Mouse (Mus musculus): ENCODE measurements around the gene Tmem125. TPM values are rescaled to one million over a fixed set of nuclear protein-coding genes. Genes with fewer than 3 reads are reported as not detected.
A peak's percentile ranks its signal among the peaks of the same experiment; 100 is the strongest.

The Tmem125 gene
- polyA plus RNA-seq, 1 experiment = 30.3 TPM

- H3K27me3 ChIP-seq (replicated peaks; ENCODE audit: control insufficient read depth, insufficient read depth, low read length) = no peaks in the 10 kb centered on the region
- H3K27ac ChIP-seq (ENCODE audit: insufficient read depth, low read depth, low read length) = peak overlapping the region; percentile 87
- H3K36me3 ChIP-seq (ENCODE audit: control insufficient read depth, insufficient read depth, low read length) = no peaks in the 10 kb centered on the region; the same call in 1 of the 2 replicates
- WGBS = 25% methylated on average over 4 of the region's 4 CpGs
- no peak for TF ChIP-seq POLR2A (IDR thresholded peaks at IDR 0.05; ENCODE audit: low read depth, low read length)
- TF ChIP-seq CTCF (conservative IDR thresholded peaks at IDR 0.05; ENCODE audit: insufficient read depth, insufficient read length, low read depth, low read length) = no peak
- DNase-seq = peak; percentile 86
- H3K4me1 ChIP-seq (ENCODE audit: control insufficient read depth, insufficient read depth, low read length) = peaks cover 34% of the 10 kb centered on the region
- H3K4me3 ChIP-seq (ENCODE audit: insufficient read depth, low read depth, low read length) = no peak overlapping the region
Observed at GRCm38 (mm10) chr4:118533156-118533555, 10.7 kb downstream of the Tmem125 start.

- peak overlapping the region; percentile 71 for H3K27ac ChIP-seq (ENCODE audit: insufficient read depth, low read depth, low read length)
- no peaks in the 10 kb centered on the region; the same call in 1 of the 2 replicates for H3K36me3 ChIP-seq (ENCODE audit: control insufficient read depth, insufficient read depth, low read length)
- 33% methylated on average over 5 of the region's 5 CpGs for WGBS
- DNase-seq = peak; percentile 71
- H3K27me3 ChIP-seq (replicated peaks; ENCODE audit: control insufficient read depth, insufficient read depth, low read length) = no peaks in the 10 kb centered on the region
- TF ChIP-seq POLR2A (IDR thresholded peaks at IDR 0.05; ENCODE audit: low read depth, low read length) (no peak), CTCF (conservative IDR thresholded peaks at IDR 0.05; ENCODE audit: insufficient read depth, insufficient read length, low read depth, low read length) (no peak)
- H3K4me3 ChIP-seq (ENCODE audit: insufficient read depth, low read depth, low read length) = no peak overlapping the region
- peaks cover 34% of the 10 kb centered on the region for H3K4me1 ChIP-seq (ENCODE audit: control insufficient read depth, insufficient read depth, low read length)
Observed at GRCm38 (mm10) chr4:118532663-118533062, 11.2 kb downstream of the Tmem125 start.

GRCm38 (mm10) chr4:118527720-118528119 lies 16.1 kb downstream of the Tmem125 start:
- Histone ChIP-seq H3K36me3 (ENCODE audit: control insufficient read depth, insufficient read depth, low read length) (no peaks in the 10 kb centered on the region; the same call in 1 of the 2 replicates), H3K4me3 (ENCODE audit: insufficient read depth, low read depth, low read length) (peak overlapping the region; percentile 81)
- no peak for TF ChIP-seq POLR2A (IDR thresholded peaks at IDR 0.05; ENCODE audit: low read depth, low read length)
- no peak for TF ChIP-seq CTCF (conservative IDR thresholded peaks at IDR 0.05; ENCODE audit: insufficient read depth, insufficient read length, low read depth, low read length)

GRCm38 (mm10) chr4:118527335-118527681 lies 16.5 kb downstream of the Tmem125 start:
- WGBS = 28% methylated on average over 5 of the region's 5 CpGs
- TF ChIP-seq CTCF (conservative IDR thresholded peaks at IDR 0.05; ENCODE audit: insufficient read depth, insufficient read length, low read depth, low read length) (no peak), POLR2A (IDR thresholded peaks at IDR 0.05; ENCODE audit: low read depth, low read length) (no peak)
- H3K27ac ChIP-seq (ENCODE audit: insufficient read depth, low read depth, low read length) = peak overlapping the region; percentile 98

More at GRCm38 (mm10) chr4:118527720-118528119, 16.1 kb downstream of the Tmem125 start:
- WGBS = 32% methylated on average over 6 of the region's 6 CpGs
- Histone ChIP-seq H3K27me3 (replicated peaks; ENCODE audit: control insufficient read depth, insufficient read depth, low read length) (no peaks in the 10 kb centered on the region), H3K4me1 (ENCODE audit: control insufficient read depth, insufficient read depth, low read length) (peaks cover 9% of the 10 kb centered on the region), H3K27ac (ENCODE audit: insufficient read depth, low read depth, low read length) (peak overlapping the region; percentile 98)
- peak; percentile 78 for DNase-seq

GRCm38 (mm10) chr4:118526408-118527334 lies 17.2 kb downstream of the Tmem125 start, which contains the start of gene 2610528J11Rik:
2610528J11Rik (plus strand) TSS chr4:118526999.
- peak; percentile 94 for DNase-seq
- peaks cover 5% of the 10 kb centered on the region for H3K4me1 ChIP-seq (ENCODE audit: control insufficient read depth, insufficient read depth, low read length)
- H3K27me3 ChIP-seq (replicated peaks; ENCODE audit: control insufficient read depth, insufficient read depth, low read length) = no peaks in the 10 kb centered on the region
- TF ChIP-seq CTCF (conservative IDR thresholded peaks at IDR 0.05; ENCODE audit: insufficient read depth, insufficient read length, low read depth, low read length) (no peak), POLR2A (IDR thresholded peaks at IDR 0.05; ENCODE audit: low read depth, low read length) (no peak)
- H3K27ac ChIP-seq (ENCODE audit: insufficient read depth, low read depth, low read length) = peak within 1 kb of the TSS; percentile 98
- peak within 1 kb of the TSS; percentile 81 for H3K4me3 ChIP-seq (ENCODE audit: insufficient read depth, low read depth, low read length)
- 24% methylated on average over 17 of the region's 17 CpGs for WGBS
- H3K36me3 ChIP-seq (ENCODE audit: control insufficient read depth, insufficient read depth, low read length) = no peaks in the 10 kb centered on the region; the same call in 1 of the 2 replicates

More at GRCm38 (mm10) chr4:118527335-118527681, 16.5 kb downstream of the Tmem125 start:
- no peaks in the 10 kb centered on the region for H3K27me3 ChIP-seq (replicated peaks; ENCODE audit: control insufficient read depth, insufficient read depth, low read length)
- peaks cover 5% of the 10 kb centered on the region for H3K4me1 ChIP-seq (ENCODE audit: control insufficient read depth, insufficient read depth, low read length)
- no peaks in the 10 kb centered on the region; the same call in 1 of the 2 replicates for H3K36me3 ChIP-seq (ENCODE audit: control insufficient read depth, insufficient read depth, low read length)
- H3K4me3 ChIP-seq (ENCODE audit: insufficient read depth, low read depth, low read length) = peak overlapping the region; percentile 81
- DNase-seq = no peak

GRCm38 (mm10) chr4:118525779-118526178 lies 18.1 kb downstream of the Tmem125 start:
- DNase-seq = no peak
- Histone ChIP-seq H3K4me1 (ENCODE audit: control insufficient read depth, insufficient read depth, low read length) (peaks cover 5% of the 10 kb centered on the region), H3K4me3 (ENCODE audit: insufficient read depth, low read depth, low read length) (no peak overlapping the region), H3K27ac (ENCODE audit: insufficient read depth, low read depth, low read length) (peak overlapping the region; percentile 98), H3K27me3 (replicated peaks; ENCODE audit: control insufficient read depth, insufficient read depth, low read length) (no peaks in the 10 kb centered on the region), H3K36me3 (ENCODE audit: control insufficient read depth, insufficient read depth, low read length) (no peaks in the 10 kb centered on the region; the same call in 1 of the 2 replicates)
- WGBS = 61% methylated on average over 3 of the region's 3 CpGs
- TF ChIP-seq CTCF (conservative IDR thresholded peaks at IDR 0.05; ENCODE audit: insufficient read depth, insufficient read length, low read depth, low read length) = no peak
- no peak for TF ChIP-seq POLR2A (IDR thresholded peaks at IDR 0.05; ENCODE audit: low read depth, low read length)

GRCm38 (mm10) chr4:118523976-118524375 lies 19.9 kb downstream of the Tmem125 start:
- Histone ChIP-seq H3K27me3 (replicated peaks; ENCODE audit: control insufficient read depth, insufficient read depth, low read length) (no peaks in the 10 kb centered on the region), H3K36me3 (ENCODE audit: control insufficient read depth, insufficient read depth, low read length) (no peaks in the 10 kb centered on the region), H3K4me1 (ENCODE audit: control insufficient read depth, insufficient read depth, low read length) (peaks cover 5% of the 10 kb centered on the region), H3K4me3 (ENCODE audit: insufficient read depth, low read depth, low read length) (no peak overlapping the region), H3K27ac (ENCODE audit: insufficient read depth, low read depth, low read length) (no peak overlapping the region)
- DNase-seq = no peak
- WGBS = 78% methylated on average over 7 of the region's 7 CpGs
- TF ChIP-seq CTCF (conservative IDR thresholded peaks at IDR 0.05; ENCODE audit: insufficient read depth, insufficient read length, low read depth, low read length) = no peak
- TF ChIP-seq POLR2A (IDR thresholded peaks at IDR 0.05; ENCODE audit: low read depth, low read length) = no peak

Measured in kidney, adult 2 months (tissue).